Mouse (Mus musculus): ENCODE results near the gene 9530053A07Rik.
"Not testable (repeated sequence)": the region's sequence is repeated elsewhere in the genome, so short reads cannot be mapped to it uniquely, and the experiment has no call there.

9530053A07Rik gene

GRCm38 (mm10) chr7:28129166-28129565 is at the start of gene 9530053A07Rik:
Gene 9530053A07Rik, plus strand, starts transcription at chr7:28129466.
- DNase-seq (ENCODE audit: low read depth, low spot score), result no peak

GRCm38 (mm10) chr7:28084215-28084614 is 45.1 kb upstream of the 9530053A07Rik start:
- peak; percentile 49 for DNase-seq (ENCODE audit: low read depth, low spot score)

GRCm38 (mm10) chr7:28086236-28086635 is 43.0 kb upstream of the 9530053A07Rik start:
- no peak for DNase-seq (ENCODE audit: low read depth, low spot score)

GRCm38 (mm10) chr7:28093541-28093940 is 35.7 kb upstream of the 9530053A07Rik start:
- DNase-seq (ENCODE audit: low read depth, low spot score), result no peak

- no peak for DNase-seq (ENCODE audit: low read depth, low spot score)
These were observed 30.2 kb upstream of the 9530053A07Rik start for GRCm38 (mm10) chr7:28099101-28099500.

- DNase-seq (ENCODE audit: low read depth, low spot score), result no peak
These were observed 28.4 kb upstream of the 9530053A07Rik start for GRCm38 (mm10) chr7:28100596-28101590.

GRCm38 (mm10) chr7:28102936-28103335 is 26.3 kb upstream of the 9530053A07Rik start:
- DNase-seq (ENCODE audit: low read depth, low spot score), result not testable (repeated sequence)

GRCm38 (mm10) chr7:28104670-28105069 is 24.6 kb upstream of the 9530053A07Rik start:
- DNase-seq (ENCODE audit: low read depth, low spot score), result peak; percentile 52

GRCm38 (mm10) chr7:28106241-28106640 is 23.0 kb upstream of the 9530053A07Rik start:
- no peak for DNase-seq (ENCODE audit: low read depth, low spot score)

GRCm38 (mm10) chr7:28114648-28115047 is 14.6 kb upstream of the 9530053A07Rik start:
- no peak for DNase-seq (ENCODE audit: low read depth, low spot score)

GRCm38 (mm10) chr7:28137613-28138012 is 8.3 kb downstream of the 9530053A07Rik start:
- peak; percentile 37 for DNase-seq (ENCODE audit: low read depth, low spot score)

GRCm38 (mm10) chr7:28148263-28148662 is 19.0 kb downstream of the 9530053A07Rik start:
- DNase-seq (ENCODE audit: low read depth, low spot score), result peak; percentile 75

- DNase-seq (ENCODE audit: low read depth, low spot score), result no peak
These were observed 20.6 kb downstream of the 9530053A07Rik start for GRCm38 (mm10) chr7:28149841-28150240.

- no peak for DNase-seq (ENCODE audit: low read depth, low spot score)
These were observed 22.4 kb downstream of the 9530053A07Rik start for GRCm38 (mm10) chr7:28151584-28152221.

- DNase-seq (ENCODE audit: low read depth, low spot score), result not testable (repeated sequence)
These were observed 24.3 kb downstream of the 9530053A07Rik start for GRCm38 (mm10) chr7:28153595-28153994.

- DNase-seq (ENCODE audit: low read depth, low spot score), result no peak
These were observed 30.0 kb downstream of the 9530053A07Rik start for GRCm38 (mm10) chr7:28159292-28159691.

GRCm38 (mm10) chr7:28159893-28160292 is 30.6 kb downstream of the 9530053A07Rik start:
- no peak for DNase-seq (ENCODE audit: low read depth, low spot score)

GRCm38 (mm10) chr7:28161163-28161749 is 32.0 kb downstream of the 9530053A07Rik start:
- no peak for DNase-seq (ENCODE audit: low read depth, low spot score)

- no peak for DNase-seq (ENCODE audit: low read depth, low spot score)
These were observed 36.1 kb downstream of the 9530053A07Rik start for GRCm38 (mm10) chr7:28165406-28165805.

- peak; percentile 70 for DNase-seq (ENCODE audit: low read depth, low spot score)
These were observed 39.3 kb downstream of the 9530053A07Rik start for GRCm38 (mm10) chr7:28168320-28169115.
